Mouse (Mus musculus): ENCODE results near the gene C1rb. TPM values are rescaled to one million over a fixed set of nuclear protein-coding genes. Genes with fewer than 3 reads are reported as not detected.
"Not testable (repeated sequence)": the region's sequence is repeated elsewhere in the genome, so short reads cannot be mapped to it uniquely, and the experiment has no call there.

Gene C1rb
- total and polyA plus RNA-seq, 3 experiments, result not detected

DNA sequence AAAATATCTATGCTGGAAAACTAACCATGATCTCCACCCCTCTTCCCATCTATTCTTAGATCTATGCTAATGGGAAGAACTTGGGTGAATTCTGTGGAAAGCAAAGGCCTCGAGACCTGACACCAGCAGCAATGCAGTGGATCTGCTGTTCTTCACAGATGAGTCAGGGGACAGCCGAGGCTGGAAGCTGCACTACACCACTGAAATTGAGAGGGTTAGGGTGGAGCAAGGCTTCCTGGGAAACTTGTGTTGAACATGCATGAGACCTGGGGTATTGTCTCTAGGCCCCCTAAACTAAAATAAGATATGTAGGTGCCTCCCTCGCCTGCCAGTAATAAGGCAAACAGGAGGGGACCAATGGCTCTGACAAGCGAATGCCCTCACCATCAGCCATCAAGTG lies 8.9 kb upstream of the C1rb start:
- dilution Hi-C loops (cut with MboI; ENCODE audit: extremely low pct_ligation_motif_present, extremely low pct_unique_long_range_greater_than_20kb, low sequenced_read_pairs), result not testable (repeated sequence)

DNA sequence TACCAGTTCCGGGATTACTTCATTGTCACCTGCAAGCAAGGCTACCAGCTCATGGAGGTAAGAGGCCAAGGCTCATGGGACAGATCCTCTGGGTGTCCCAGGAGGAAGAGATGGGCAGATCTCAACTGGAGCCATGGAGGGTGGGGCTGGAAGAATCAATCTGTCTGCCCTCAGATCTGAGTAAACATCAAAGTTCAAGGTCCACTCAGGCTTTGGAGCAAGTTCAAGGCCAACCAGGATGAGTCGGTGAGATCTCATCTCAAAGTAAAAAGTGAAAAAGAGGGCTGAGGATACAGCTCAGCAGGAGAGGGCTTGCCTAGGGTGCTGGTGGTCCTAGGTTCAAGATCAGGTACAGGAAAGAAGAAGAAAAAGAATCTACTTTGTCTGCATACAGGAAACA lies 8.5 kb upstream of the C1rb start:
- H3K36me3 ChIP-seq (replicated peaks in 1 of 2; ENCODE audit: control insufficient read depth in 1 of 2, insufficient read depth in 1 of 2, low read length in 1 of 2); H3K9me3 ChIP-seq (replicated peaks; ENCODE audit: low read length); H3K27me3 ChIP-seq (replicated peaks); dilution Hi-C loops (cut with MboI; ENCODE audit: extremely low pct_ligation_motif_present, extremely low pct_unique_long_range_greater_than_20kb, low sequenced_read_pairs); H3K79me2 ChIP-seq (replicated peaks; ENCODE audit: control insufficient read depth, extremely low read depth, insufficient read depth, poor library complexity, severe bottlenecking); H3K4me3 ChIP-seq (replicated peaks in 1 of 3; ENCODE audit: low read depth in 2 of 3, low read length in 2 of 3, poor library complexity in 1 of 3); H3K4me1 ChIP-seq (ENCODE audit: control insufficient read depth in 1 of 2, insufficient read depth in 2 of 2); H3K4me2 ChIP-seq (ENCODE audit: insufficient read depth, low read depth, poor library complexity, severe bottlenecking); H3K9ac ChIP-seq (ENCODE audit: insufficient read depth, low read depth); H3K27ac ChIP-seq (ENCODE audit: insufficient read depth, low read depth); in situ Hi-C loops (cut with MboI; ENCODE audit: low pct_ligation_motif_present, low pct_unique_long_range_greater_than_20kb, low sequenced_read_pairs); DNase-seq (ENCODE audit: extremely low read depth): not testable (repeated sequence)

More for the DNA sequence above, 8.9 kb upstream of the C1rb start:
- H3K4me3 ChIP-seq (replicated peaks in 1 of 3; ENCODE audit: low read depth in 2 of 3, low read length in 2 of 3, poor library complexity in 1 of 3); in situ Hi-C loops (cut with MboI; ENCODE audit: low pct_ligation_motif_present, low pct_unique_long_range_greater_than_20kb, low sequenced_read_pairs); H3K27me3 ChIP-seq (replicated peaks); DNase-seq (ENCODE audit: extremely low read depth); H3K4me1 ChIP-seq (ENCODE audit: control insufficient read depth in 1 of 2, insufficient read depth in 2 of 2); H3K9me3 ChIP-seq (replicated peaks; ENCODE audit: low read length); H3K36me3 ChIP-seq (replicated peaks in 1 of 2; ENCODE audit: control insufficient read depth in 1 of 2, insufficient read depth in 1 of 2, low read length in 1 of 2); H3K9ac ChIP-seq (ENCODE audit: insufficient read depth, low read depth); H3K4me2 ChIP-seq (ENCODE audit: insufficient read depth, low read depth, poor library complexity, severe bottlenecking); H3K27ac ChIP-seq (ENCODE audit: insufficient read depth, low read depth); H3K79me2 ChIP-seq (replicated peaks; ENCODE audit: control insufficient read depth, extremely low read depth, insufficient read depth, poor library complexity, severe bottlenecking): not testable (repeated sequence)

DNA sequence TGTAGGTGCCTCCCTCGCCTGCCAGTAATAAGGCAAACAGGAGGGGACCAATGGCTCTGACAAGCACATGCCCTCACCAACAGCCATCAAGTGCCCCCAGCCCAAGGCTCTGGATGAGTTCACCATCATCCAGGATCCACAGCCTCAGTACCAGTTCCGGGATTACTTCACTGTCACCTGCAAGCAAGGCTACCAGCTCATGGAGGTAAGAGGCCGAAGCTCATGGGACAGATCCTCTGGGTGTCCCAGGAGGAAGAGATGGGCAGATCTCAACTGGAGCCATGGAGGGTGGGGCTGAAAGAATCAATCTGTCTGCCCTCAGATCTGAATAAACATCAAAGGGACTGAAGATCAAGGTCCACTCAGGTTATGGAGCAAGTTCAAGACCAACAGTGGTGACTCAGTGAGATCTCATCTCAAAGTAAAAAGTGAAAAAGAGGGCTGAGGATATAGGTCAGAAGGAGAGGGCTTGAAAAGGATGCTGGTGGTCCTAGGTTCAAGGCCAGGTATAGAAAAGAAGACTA lies 5.1 kb downstream of the C1rb start:
- dilution Hi-C loops (cut with MboI; ENCODE audit: extremely low pct_ligation_motif_present, extremely low pct_unique_long_range_greater_than_20kb, low sequenced_read_pairs); H3K36me3 ChIP-seq (replicated peaks in 1 of 2; ENCODE audit: control insufficient read depth in 1 of 2, insufficient read depth in 1 of 2, low read length in 1 of 2); H3K79me2 ChIP-seq (replicated peaks; ENCODE audit: control insufficient read depth, extremely low read depth, insufficient read depth, poor library complexity, severe bottlenecking); H3K9me3 ChIP-seq (replicated peaks; ENCODE audit: low read length); H3K27ac ChIP-seq (ENCODE audit: insufficient read depth, low read depth); H3K27me3 ChIP-seq (replicated peaks); DNase-seq (ENCODE audit: extremely low read depth); in situ Hi-C loops (cut with MboI; ENCODE audit: low pct_ligation_motif_present, low pct_unique_long_range_greater_than_20kb, low sequenced_read_pairs); H3K4me2 ChIP-seq (ENCODE audit: insufficient read depth, low read depth, poor library complexity, severe bottlenecking); H3K4me1 ChIP-seq (ENCODE audit: control insufficient read depth in 1 of 2, insufficient read depth in 2 of 2); H3K9ac ChIP-seq (ENCODE audit: insufficient read depth, low read depth); H3K4me3 ChIP-seq (replicated peaks in 1 of 3; ENCODE audit: low read depth in 2 of 3, low read length in 2 of 3, poor library complexity in 1 of 3): not testable (repeated sequence)

DNA sequence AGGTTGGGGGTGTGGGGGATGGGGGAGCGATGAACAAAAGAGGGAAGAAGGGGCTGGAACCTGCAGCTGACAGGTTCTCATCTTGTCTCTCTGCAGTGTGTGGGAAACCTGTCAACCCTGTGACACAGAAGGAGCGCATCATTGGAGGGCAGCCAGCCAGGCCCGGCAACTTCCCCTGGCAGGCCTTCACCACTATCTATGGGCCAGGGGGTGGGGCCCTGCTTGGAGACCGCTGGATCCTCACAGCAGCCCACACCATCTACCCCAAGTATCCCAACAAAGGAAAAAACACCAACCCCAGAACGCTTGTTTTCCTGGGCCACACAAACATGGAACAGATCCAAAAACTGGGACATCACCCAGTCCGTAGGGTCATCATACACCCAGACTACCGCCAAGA lies 10.1 kb downstream of the C1rb start:
- H3K36me3 ChIP-seq (replicated peaks in 1 of 2; ENCODE audit: control insufficient read depth in 1 of 2, insufficient read depth in 1 of 2, low read length in 1 of 2); H3K4me3 ChIP-seq (replicated peaks in 1 of 3; ENCODE audit: low read depth in 2 of 3, low read length in 2 of 3, poor library complexity in 1 of 3); H3K79me2 ChIP-seq (replicated peaks; ENCODE audit: control insufficient read depth, extremely low read depth, insufficient read depth, poor library complexity, severe bottlenecking); dilution Hi-C loops (cut with MboI; ENCODE audit: extremely low pct_ligation_motif_present, extremely low pct_unique_long_range_greater_than_20kb, low sequenced_read_pairs); H3K9me3 ChIP-seq (replicated peaks; ENCODE audit: low read length); H3K4me2 ChIP-seq (ENCODE audit: insufficient read depth, low read depth, poor library complexity, severe bottlenecking); H3K4me1 ChIP-seq (ENCODE audit: control insufficient read depth in 1 of 2, insufficient read depth in 2 of 2); DNase-seq (ENCODE audit: extremely low read depth); H3K27me3 ChIP-seq (replicated peaks); H3K9ac ChIP-seq (ENCODE audit: insufficient read depth, low read depth); in situ Hi-C loops (cut with MboI; ENCODE audit: low pct_ligation_motif_present, low pct_unique_long_range_greater_than_20kb, low sequenced_read_pairs); H3K27ac ChIP-seq (ENCODE audit: insufficient read depth, low read depth): not testable (repeated sequence)
